Mouse (Mus musculus) heart, embryonic 12.5 days (tissue): ENCODE measurements around the gene Hmga2. TPM values are rescaled to one million over a fixed set of nuclear protein-coding genes. Genes with fewer than 3 reads are reported as not detected.
"Not testable (repeated sequence)": the region's sequence is repeated elsewhere in the genome, so short reads cannot be mapped to it uniquely, and the experiment has no call there.

ENCODE experiments used
- ATAC-seq: fragments of 200-750 bp; cut with Nextera tagmentation; 2 replicates; pipeline ENCODE4 v1.8.0; 2017; ENCODE audit warnings: moderate TSS enrichment, moderate library complexity; ENCODE audit not compliant: insufficient number of reproducible peaks, low FRiP score
- H3K27ac ChIP-seq: fragments of 300-500 bp; sonication (generic); 2 replicates; pipeline ENCODE4 v1.5.1; 2016; ENCODE audit warnings: mild to moderate bottlenecking, moderate library complexity; ENCODE audit not compliant: poor library complexity, severe bottlenecking
- H3K27me3 ChIP-seq: fragments of 300-500 bp; sonication (generic); replicated peaks from 2 replicates; pipeline ENCODE4 v1.6.1; 2016; ENCODE audit warnings: mild to moderate bottlenecking, moderate library complexity
- H3K36me3 ChIP-seq: fragments of 300-500 bp; sonication (generic); 2 replicates; pipeline ENCODE4 v1.6.1; 2016; ENCODE audit warnings: mild to moderate bottlenecking, moderate library complexity
- H3K4me1 ChIP-seq: fragments of 300-500 bp; sonication (generic); replicated peaks from 2 replicates; pipeline ENCODE4 v1.6.1; 2016; ENCODE audit warnings: mild to moderate bottlenecking
- H3K4me2 ChIP-seq: fragments of 300-500 bp; sonication (generic); 2 replicates; pipeline ENCODE4 v1.6.1; 2016; ENCODE audit warnings: mild to moderate bottlenecking, moderate library complexity
- H3K4me3 ChIP-seq: fragments of 300-500 bp; sonication (generic); 2 replicates; pipeline ENCODE4 v1.5.1; 2016; ENCODE audit warnings: mild to moderate bottlenecking
- H3K9ac ChIP-seq: fragments of 300-500 bp; sonication (generic); 2 replicates; pipeline ENCODE4 v1.6.1; 2016; ENCODE audit warnings: mild to moderate bottlenecking, moderate library complexity
- H3K9me3 ChIP-seq: fragments of 300-500 bp; sonication (generic); replicated peaks from 2 replicates; pipeline ENCODE4 v1.6.1; 2016; ENCODE audit warnings: mild to moderate bottlenecking, moderate library complexity
- WGBS: fragments of 180-500 bp; shearing (Covaris S2); methylation state at CpG from one replicate; pipeline ENCODE4 v1.1.7; 2016; 5-methylcytosine and 5-hydroxymethylcytosine counted together
- polyA plus RNA-seq: library from polyadenylated mRNA; unstranded; fragments of >200 nt; fragmentation: Nextera tagmentation; extraction: Ambion mirVana; gene quantifications from 2 replicates; pipeline ENCODE4 v1.2.1, GENCODE M21; 2016

Gene Hmga2
- polyA plus RNA-seq, 1 experiment from 2014 or later: 21.3 TPM

DNA sequence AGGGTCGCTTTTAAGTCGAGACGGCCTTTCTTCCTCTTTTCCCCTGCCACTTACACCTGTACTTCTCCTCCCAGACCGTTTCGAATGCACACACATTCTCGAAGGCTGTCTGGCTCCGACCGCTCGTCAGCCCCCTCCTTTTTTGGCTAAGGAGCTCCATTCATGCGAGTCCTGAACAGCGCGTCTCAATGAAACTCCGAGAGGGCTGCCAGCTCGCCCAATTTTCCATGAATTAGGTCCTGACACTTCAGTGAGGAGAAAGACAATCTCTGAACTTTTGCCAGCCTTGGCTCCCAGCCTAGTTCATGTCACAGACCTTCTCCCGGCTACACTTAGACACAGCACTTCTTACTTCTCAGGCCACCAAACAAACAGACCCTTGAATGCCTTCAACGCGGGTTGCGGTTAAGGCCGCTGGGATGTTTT is 98.9 kb downstream of the Hmga2 start:
- Histone ChIP-seq H3K27me3 (no peaks in the 10 kb centered on the region), H3K36me3 (0 out of 2 replicates have a peak, but pooled peaks cover 3% of the 10 kb centered on the region), H3K9me3 (no peaks in the 10 kb centered on the region), H3K4me1 (peaks cover 28% of the 10 kb centered on the region), H3K9ac (no peak overlapping the region; the same call in 1 of the 2 replicates), H3K27ac (peak overlapping the region; percentile 10; the same call in 1 of the 2 replicates), H3K4me3 (no peak overlapping the region), H3K4me2 (peak overlapping the region; percentile 54)
- WGBS: 19% methylated on average over 19 of the region's 19 CpGs
- ATAC-seq: peak; percentile 80

GRCm38 (mm10) chr10:120375438-120375837 is 100.8 kb downstream of the Hmga2 start:
- no peak overlapping the region for H3K9ac ChIP-seq
- H3K36me3 ChIP-seq: 0 out of 2 replicates have a peak, but pooled peaks cover 3% of the 10 kb centered on the region
- no peak overlapping the region for H3K27ac ChIP-seq
- WGBS: 73% methylated on average over 14 of the region's 14 CpGs
- no peak for ATAC-seq
- no peak overlapping the region for H3K4me2 ChIP-seq
- H3K9me3 ChIP-seq: no peaks in the 10 kb centered on the region
- H3K4me3 ChIP-seq: no peak overlapping the region
- no peaks in the 10 kb centered on the region for H3K27me3 ChIP-seq
- H3K4me1 ChIP-seq: peaks cover 30% of the 10 kb centered on the region

- H3K27ac ChIP-seq: no peak overlapping the region
- no peak overlapping the region for H3K4me3 ChIP-seq
- no peak for ATAC-seq
- no peaks in the 10 kb centered on the region for H3K27me3 ChIP-seq
- H3K4me2 ChIP-seq: no peak overlapping the region
- H3K36me3 ChIP-seq: 0 out of 2 replicates have a peak, but pooled peaks cover 6% of the 10 kb centered on the region
- H3K9ac ChIP-seq: no peak overlapping the region
- H3K4me1 ChIP-seq: peaks cover 6% of the 10 kb centered on the region; the same call in 1 of the 2 replicates
- WGBS: 64% methylated on average over 10 of the region's 10 CpGs
- no peaks in the 10 kb centered on the region for H3K9me3 ChIP-seq
Measured at GRCm38 (mm10) chr10:120371215-120371614, 105.1 kb downstream of the Hmga2 start.

DNA sequence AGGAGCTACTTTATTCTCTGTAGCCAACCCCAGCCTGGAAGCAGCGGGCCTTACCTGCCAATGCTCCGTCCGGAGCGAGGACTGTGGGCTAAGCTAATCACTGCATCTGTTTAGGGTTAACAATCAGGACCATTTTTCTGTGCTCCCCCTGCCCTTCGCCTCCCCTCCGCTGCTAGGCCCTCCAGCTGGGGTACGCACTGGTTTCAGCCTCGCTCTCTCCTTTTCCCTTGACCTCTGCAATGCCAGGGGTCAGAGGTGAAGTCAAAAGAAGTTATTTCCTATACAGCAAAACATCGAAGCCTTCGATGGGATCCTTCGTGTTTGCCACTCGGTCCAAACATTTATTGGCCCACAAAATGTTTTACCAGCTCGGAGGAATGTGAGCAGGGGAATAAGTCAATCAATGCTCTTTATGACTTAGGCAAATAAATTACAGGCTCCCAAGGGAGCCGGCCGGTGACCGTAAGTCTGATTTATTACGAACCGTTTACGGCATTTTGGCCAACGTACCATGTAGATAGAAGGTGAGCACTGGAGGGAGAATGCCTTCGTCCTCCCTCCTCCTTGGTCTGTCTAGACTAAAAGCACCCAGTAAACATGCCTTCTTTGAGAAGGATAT is 107.0 kb downstream of the Hmga2 start:
- no peak overlapping the region for H3K4me3 ChIP-seq
- H3K4me1 ChIP-seq: peaks cover 3% of the 10 kb centered on the region; the same call in 1 of the 2 replicates
- ATAC-seq: no peak
- H3K27ac ChIP-seq: no peak overlapping the region
- H3K27me3 ChIP-seq: no peaks in the 10 kb centered on the region
- 0 out of 2 replicates have a peak, but pooled peaks cover 6% of the 10 kb centered on the region for H3K36me3 ChIP-seq
- no peaks in the 10 kb centered on the region for H3K9me3 ChIP-seq
- 89% methylated on average over 21 of the region's 21 CpGs for WGBS
- H3K4me2 ChIP-seq: no peak overlapping the region
- H3K9ac ChIP-seq: no peak overlapping the region

GRCm38 (mm10) chr10:120366173-120366592 is 110.1 kb downstream of the Hmga2 start:
- H3K4me1 ChIP-seq, H3K9ac ChIP-seq, H3K4me2 ChIP-seq, H3K27me3 ChIP-seq, H3K27ac ChIP-seq, H3K36me3 ChIP-seq, ATAC-seq, H3K9me3 ChIP-seq, H3K4me3 ChIP-seq: not testable (repeated sequence)
- 90% methylated on average over 3 of the region's 3 CpGs for WGBS

- Histone ChIP-seq H3K9me3 (no peaks in the 10 kb centered on the region), H3K4me3 (no peak overlapping the region), H3K4me1 (peaks cover 2% of the 10 kb centered on the region; the same call in 1 of the 2 replicates), H3K27me3 (no peaks in the 10 kb centered on the region), H3K4me2 (no peak overlapping the region), H3K9ac (0 out of 2 replicates have a peak overlapping the region, but pooled peaks have one; percentile 12), H3K27ac (no peak overlapping the region), H3K36me3 (0 out of 2 replicates have a peak, but pooled peaks cover 12% of the 10 kb centered on the region)
- no peak for ATAC-seq
- WGBS: 78% methylated on average over 24 of the region's 24 CpGs
Measured at GRCm38 (mm10) chr10:120365380-120366172, 110.7 kb downstream of the Hmga2 start.

DNA sequence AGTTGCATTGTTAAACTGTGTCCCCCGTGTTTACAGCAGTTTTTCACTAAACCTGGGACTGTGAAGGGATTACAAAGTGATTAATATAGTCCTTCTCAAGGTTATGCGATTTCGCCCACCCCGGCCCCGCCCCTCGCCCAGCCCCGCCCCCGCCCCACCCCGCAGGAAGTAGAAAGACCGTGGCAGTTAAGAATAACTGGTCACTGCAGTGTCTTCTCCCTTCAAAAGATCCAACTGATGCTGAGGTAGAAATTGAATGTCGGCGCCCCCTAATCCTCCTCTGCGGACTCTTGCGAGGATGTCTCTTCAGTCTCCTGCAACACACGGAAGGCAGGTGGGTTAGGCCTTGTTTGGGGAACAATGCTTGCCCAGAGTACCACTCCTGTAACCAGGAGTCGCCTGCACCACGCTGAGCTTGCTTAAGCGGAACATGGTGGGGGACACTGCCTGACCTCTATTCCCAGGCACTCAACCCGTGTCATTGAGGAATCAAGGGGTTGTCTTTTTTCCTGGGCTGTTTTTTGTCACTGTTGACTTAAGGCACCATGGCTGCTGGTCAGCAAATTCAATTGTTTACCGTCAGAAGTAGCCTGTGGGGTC is 112.2 kb downstream of the Hmga2 start:
- Histone ChIP-seq H3K36me3 (0 out of 2 replicates have a peak, but pooled peaks cover 8% of the 10 kb centered on the region), H3K4me3 (no peak overlapping the region), H3K27ac (no peak overlapping the region), H3K9me3 (no peaks in the 10 kb centered on the region), H3K4me2 (no peak overlapping the region), H3K27me3 (no peaks in the 10 kb centered on the region), H3K4me1 (no peaks in the 10 kb centered on the region; the same call in 1 of the 2 replicates), H3K9ac (no peak overlapping the region)
- 65% methylated on average over 20 of the region's 20 CpGs for WGBS
- no peak for ATAC-seq

DNA sequence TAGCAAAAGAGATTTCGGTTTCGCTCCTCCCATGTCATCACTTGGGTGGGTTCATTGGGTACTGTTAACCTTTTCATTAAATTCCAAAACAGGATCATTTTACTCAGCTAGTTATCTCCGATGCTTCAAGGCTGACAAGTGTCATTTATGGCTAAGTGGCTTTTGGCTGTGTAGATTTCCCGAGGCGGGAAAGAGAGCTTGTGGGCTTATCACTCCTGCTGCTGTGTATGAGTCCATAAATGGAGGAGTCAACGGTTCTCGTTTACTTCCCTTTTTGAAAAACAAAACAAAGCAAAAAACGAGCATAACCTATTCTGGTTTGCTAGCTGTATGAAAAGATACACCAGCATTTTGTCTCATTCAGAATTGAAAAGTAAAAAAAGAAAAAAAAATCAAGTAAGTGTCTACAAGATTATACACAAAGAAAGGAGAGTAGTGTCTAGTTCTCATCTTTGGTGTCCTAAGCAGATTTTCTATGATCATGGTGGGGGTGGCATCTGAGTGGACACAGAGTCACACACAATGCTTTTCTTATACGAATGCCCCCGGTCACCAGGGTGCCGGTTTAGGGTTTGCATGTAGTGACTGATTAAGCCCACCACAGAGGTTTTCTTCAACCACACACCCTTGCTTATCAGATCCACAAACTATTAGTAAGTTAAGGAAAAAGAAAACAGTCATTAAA is 112.8 kb downstream of the Hmga2 start:
- not testable (repeated sequence) for H3K27me3 ChIP-seq, H3K9me3 ChIP-seq, H3K9ac ChIP-seq, H3K36me3 ChIP-seq, H3K27ac ChIP-seq, ATAC-seq, H3K4me3 ChIP-seq, H3K4me1 ChIP-seq
- peak overlapping the region; percentile 3; the same call in 1 of the 2 replicates for H3K4me2 ChIP-seq
- WGBS: 61% methylated on average over 11 of the region's 11 CpGs

DNA sequence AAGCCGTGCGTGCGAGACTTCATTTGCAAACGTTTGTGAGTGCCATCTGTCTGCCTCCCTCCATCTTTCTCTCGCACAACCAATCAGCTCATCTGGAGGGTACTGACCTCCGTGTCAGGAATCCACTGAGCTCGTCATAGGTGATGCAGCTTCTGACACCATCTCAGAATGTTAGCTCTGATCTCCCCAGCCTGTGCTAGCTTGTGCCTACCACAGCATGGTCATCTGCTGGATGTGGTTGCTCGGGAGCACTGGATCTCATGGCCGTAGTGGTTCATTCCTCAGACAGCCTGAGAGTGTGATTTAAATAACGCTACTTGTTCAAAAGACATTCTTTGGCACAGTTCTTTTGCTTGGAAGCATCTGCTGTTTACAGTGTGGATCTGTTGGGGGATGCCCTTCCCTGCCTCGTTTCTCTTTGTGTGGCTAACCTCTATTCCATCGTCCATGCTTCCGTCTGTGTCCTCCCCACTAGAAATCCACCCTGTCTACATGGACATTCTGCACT is 121.7 kb downstream of the Hmga2 start:
- no peaks in the 10 kb centered on the region for H3K4me1 ChIP-seq
- H3K9me3 ChIP-seq: no peaks in the 10 kb centered on the region
- WGBS: 70% methylated on average over 13 of the region's 13 CpGs
- no peak for ATAC-seq
- H3K27me3 ChIP-seq: no peaks in the 10 kb centered on the region
- no peaks in the 10 kb centered on the region for H3K36me3 ChIP-seq
- H3K4me3 ChIP-seq: no peak overlapping the region
- H3K27ac ChIP-seq: no peak overlapping the region
- H3K9ac ChIP-seq: no peak overlapping the region
- H3K4me2 ChIP-seq: no peak overlapping the region

GRCm38 (mm10) chr10:120345325-120345724 is 130.9 kb downstream of the Hmga2 start:
- Histone ChIP-seq H3K9me3 (no peaks in the 10 kb centered on the region), H3K9ac (no peak overlapping the region), H3K27ac (no peak overlapping the region), H3K4me3 (no peak overlapping the region), H3K4me1 (no peaks in the 10 kb centered on the region), H3K27me3 (no peaks in the 10 kb centered on the region), H3K4me2 (no peak overlapping the region), H3K36me3 (no peaks in the 10 kb centered on the region)
- ATAC-seq: no peak
- 84% methylated on average over 6 of the region's 6 CpGs for WGBS
